Mouse (Mus musculus): ENCODE results near the gene Lypd6. TPM values are rescaled to one million over a fixed set of nuclear protein-coding genes. Genes with fewer than 3 reads are reported as not detected.

The Lypd6 gene
- polyA plus RNA-seq, 1 experiment from 2014 or later = 9.2 TPM

DNA sequence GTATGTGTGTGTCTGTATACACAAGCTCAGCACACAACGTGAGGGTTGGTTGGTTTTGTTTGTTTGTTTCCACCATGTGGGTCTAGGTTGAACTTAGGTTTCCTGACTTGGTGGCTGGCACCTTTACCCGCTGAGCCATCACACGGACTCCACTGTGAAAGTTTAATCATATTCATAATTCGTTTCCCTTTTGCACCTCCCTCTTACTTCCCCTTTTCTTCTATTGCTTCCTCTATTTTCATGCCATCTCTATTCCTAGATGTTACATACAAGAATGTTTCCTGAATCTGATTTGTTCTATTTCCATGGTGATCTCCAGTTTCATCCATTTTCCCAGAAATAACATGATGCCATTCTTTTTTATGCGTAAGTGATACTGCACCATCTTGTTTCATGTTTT is 46.2 kb downstream of the Lypd6 start:
- H3K4me1 ChIP-seq = peaks cover 8% of the 10 kb centered on the region; the same call in 1 of the 2 replicates
- no peaks in the 10 kb centered on the region for H3K27me3 ChIP-seq (replicated peaks)
- H3K4me2 ChIP-seq = no peak overlapping the region
- no peak overlapping the region for H3K4me3 ChIP-seq
- no peak for ATAC-seq (replicated peaks)
- WGBS = 89% methylated on average over 5 of the region's 5 CpGs
- H3K36me3 ChIP-seq (replicated peaks) = no peaks in the 10 kb centered on the region
- H3K9me3 ChIP-seq = no peaks in the 10 kb centered on the region
- no peak overlapping the region for H3K9ac ChIP-seq
- H3K27ac ChIP-seq = no peak overlapping the region

DNA sequence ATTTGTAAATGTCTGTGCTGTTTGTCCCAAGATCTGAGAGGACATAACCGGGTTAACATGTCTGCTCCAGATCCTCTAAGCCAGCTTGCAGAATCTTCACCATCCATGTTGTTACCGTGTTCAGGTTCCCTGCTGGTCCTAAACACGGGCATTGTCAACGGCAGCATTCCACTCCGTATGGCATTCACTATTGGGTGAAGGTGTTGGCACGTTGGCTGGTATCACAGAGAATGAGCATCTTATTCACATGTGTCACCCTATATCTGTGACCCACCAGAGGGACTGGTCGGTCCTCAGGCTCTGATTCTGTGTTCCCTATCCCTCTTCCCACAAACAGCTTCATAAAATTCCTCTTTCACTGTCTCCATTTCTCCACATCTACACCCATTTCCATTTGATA is 52.9 kb downstream of the Lypd6 start:
- WGBS = 95% methylated on average over 7 of the region's 7 CpGs
- Histone ChIP-seq H3K9me3 (no peaks in the 10 kb centered on the region), H3K4me2 (no peak overlapping the region)

DNA sequence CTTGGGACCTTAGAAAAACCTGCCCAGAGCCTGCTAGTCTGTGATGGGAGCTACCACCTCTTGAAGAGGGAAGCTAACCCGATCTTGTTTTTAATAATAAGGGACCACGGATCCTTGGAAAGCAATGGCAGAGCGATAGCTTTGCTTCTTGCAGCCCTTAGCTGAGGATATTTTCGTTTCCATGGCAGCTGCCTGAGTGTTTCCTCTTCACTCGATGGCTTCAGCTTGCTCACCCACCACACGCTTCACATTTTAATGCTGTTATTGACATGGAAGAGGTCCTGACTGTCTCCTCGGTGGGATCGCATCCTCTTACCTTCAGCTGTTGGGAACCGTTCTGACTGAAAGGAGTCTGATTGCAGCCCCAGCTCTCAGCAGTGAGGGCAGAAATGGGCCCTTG is 54.6 kb downstream of the Lypd6 start:
- H3K36me3 ChIP-seq (replicated peaks) = no peaks in the 10 kb centered on the region
- H3K4me3 ChIP-seq = no peak overlapping the region
- H3K27ac ChIP-seq = no peak overlapping the region
- no peaks in the 10 kb centered on the region for H3K27me3 ChIP-seq (replicated peaks)
- ATAC-seq (replicated peaks) = peak; percentile 24; the same call in 1 of the 2 replicates
- no peak overlapping the region for H3K9ac ChIP-seq
- no peaks in the 10 kb centered on the region for H3K4me1 ChIP-seq
- H3K9me3 ChIP-seq = no peaks in the 10 kb centered on the region
- no peak overlapping the region for H3K4me2 ChIP-seq
- WGBS = 74% methylated on average over 9 of the region's 9 CpGs

More for the DNA sequence above, 52.9 kb downstream of the Lypd6 start:
- H3K9ac ChIP-seq = no peak overlapping the region
- H3K4me1 ChIP-seq = no peaks in the 10 kb centered on the region
- H3K27me3 ChIP-seq (replicated peaks) = no peaks in the 10 kb centered on the region
- no peak overlapping the region for H3K27ac ChIP-seq
- no peak for ATAC-seq (replicated peaks)
- no peaks in the 10 kb centered on the region for H3K36me3 ChIP-seq (replicated peaks)
- no peak overlapping the region for H3K4me3 ChIP-seq

DNA sequence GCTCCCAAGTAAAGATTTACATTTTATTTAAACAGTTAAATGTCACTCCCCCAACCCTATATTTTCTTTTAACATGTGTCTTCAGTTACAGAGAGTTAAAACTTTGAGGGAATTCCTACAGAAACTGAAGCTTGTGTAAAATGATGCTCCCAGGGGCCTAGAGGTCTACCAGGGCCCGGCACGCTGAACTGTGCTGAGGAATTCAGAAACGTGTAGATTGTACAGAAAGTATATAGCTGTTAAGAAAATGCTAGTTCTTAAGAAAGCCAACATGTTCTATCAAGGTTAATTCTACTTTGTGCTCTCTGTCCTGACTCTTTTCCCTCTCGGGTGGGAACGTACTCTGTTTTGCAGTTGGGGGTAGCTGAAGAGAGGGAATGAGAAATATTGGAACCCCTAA is 57.1 kb downstream of the Lypd6 start:
- H3K4me3 ChIP-seq = no peak overlapping the region
- no peaks in the 10 kb centered on the region for H3K9me3 ChIP-seq
- H3K27me3 ChIP-seq (replicated peaks) = no peaks in the 10 kb centered on the region
- no peaks in the 10 kb centered on the region for H3K36me3 ChIP-seq (replicated peaks)
- peaks cover 4% of the 10 kb centered on the region for H3K4me1 ChIP-seq
- WGBS = 90% methylated on average over 5 of the region's 5 CpGs
- no peak overlapping the region for H3K4me2 ChIP-seq
- H3K9ac ChIP-seq = no peak overlapping the region
- no peak overlapping the region for H3K27ac ChIP-seq
- ATAC-seq (replicated peaks) = no peak

GRCm38 (mm10) chr2:50127513-50128175 is 61.4 kb downstream of the Lypd6 start:
- peak; percentile 54 for ATAC-seq (replicated peaks)
- Histone ChIP-seq H3K4me3 (no peak overlapping the region), H3K4me1 (peaks cover 12% of the 10 kb centered on the region), H3K27ac (0 out of 2 replicates have a peak overlapping the region, but pooled peaks have one; percentile 22), H3K9ac (no peak overlapping the region), H3K9me3 (no peaks in the 10 kb centered on the region), H3K36me3 (replicated peaks) (no peaks in the 10 kb centered on the region), H3K4me2 (no peak overlapping the region), H3K27me3 (replicated peaks) (no peaks in the 10 kb centered on the region)
- WGBS = 70% methylated on average over 9 of the region's 9 CpGs

GRCm38 (mm10) chr2:50128322-50129277 is 62.4 kb downstream of the Lypd6 start:
- Histone ChIP-seq H3K4me2 (no peak overlapping the region), H3K27ac (peak overlapping the region; percentile 22; the same call in 1 of the 2 replicates), H3K4me3 (no peak overlapping the region), H3K4me1 (peaks cover 12% of the 10 kb centered on the region), H3K9ac (no peak overlapping the region), H3K36me3 (replicated peaks) (no peaks in the 10 kb centered on the region), H3K27me3 (replicated peaks) (no peaks in the 10 kb centered on the region), H3K9me3 (no peaks in the 10 kb centered on the region)
- WGBS = 43% methylated on average over 12 of the region's 12 CpGs
- peak; percentile 67 for ATAC-seq (replicated peaks)

- 90% methylated on average over 3 of the region's 3 CpGs for WGBS
- Histone ChIP-seq H3K4me1 (peaks cover 12% of the 10 kb centered on the region), H3K27ac (no peak overlapping the region), H3K4me3 (no peak overlapping the region), H3K36me3 (replicated peaks) (no peaks in the 10 kb centered on the region), H3K4me2 (no peak overlapping the region), H3K27me3 (replicated peaks) (no peaks in the 10 kb centered on the region), H3K9me3 (no peaks in the 10 kb centered on the region), H3K9ac (no peak overlapping the region)
- ATAC-seq (replicated peaks) = no peak
These were observed 64.4 kb downstream of the Lypd6 start for GRCm38 (mm10) chr2:50130674-50131073.

DNA sequence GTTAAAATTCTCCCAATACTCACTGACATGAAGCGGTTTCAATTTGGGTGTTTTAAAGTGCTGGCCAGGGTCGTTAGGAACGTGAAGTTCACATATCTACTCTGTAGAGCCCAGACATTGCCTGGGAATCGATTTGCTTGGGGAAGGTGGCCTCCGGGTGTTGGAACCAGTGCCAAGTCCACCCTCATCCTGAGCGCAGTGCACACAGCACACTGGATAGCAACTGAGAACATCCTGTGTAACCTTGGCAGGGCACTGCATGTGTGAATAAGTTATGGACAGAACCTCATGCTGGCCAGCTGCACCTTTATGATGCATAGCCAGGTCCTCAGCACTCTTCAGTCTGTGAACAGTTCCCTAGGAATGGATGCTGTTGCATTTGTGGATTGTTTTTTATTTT is 77.4 kb downstream of the Lypd6 start:
- Histone ChIP-seq H3K36me3 (replicated peaks) (no peaks in the 10 kb centered on the region), H3K27ac (0 out of 2 replicates have a peak overlapping the region, but pooled peaks have one; percentile 22), H3K9me3 (no peaks in the 10 kb centered on the region), H3K4me2 (no peak overlapping the region), H3K27me3 (replicated peaks) (no peaks in the 10 kb centered on the region), H3K4me1 (0 out of 2 replicates have a peak, but pooled peaks cover 10% of the 10 kb centered on the region), H3K4me3 (no peak overlapping the region), H3K9ac (no peak overlapping the region)
- WGBS = 56% methylated on average over 6 of the region's 6 CpGs
- ATAC-seq (replicated peaks) = no peak

- Histone ChIP-seq H3K9me3 (no peaks in the 10 kb centered on the region), H3K4me1 (0 out of 2 replicates have a peak, but pooled peaks cover 10% of the 10 kb centered on the region), H3K27ac (no peak overlapping the region), H3K36me3 (replicated peaks) (no peaks in the 10 kb centered on the region), H3K4me2 (no peak overlapping the region), H3K9ac (no peak overlapping the region), H3K4me3 (no peak overlapping the region), H3K27me3 (replicated peaks) (no peaks in the 10 kb centered on the region)
- ATAC-seq (replicated peaks) = no peak
- WGBS = 89% methylated on average over 9 of the region's 9 CpGs
These were observed 81.1 kb downstream of the Lypd6 start for GRCm38 (mm10) chr2:50147308-50147707.

GRCm38 (mm10) chr2:50149257-50150202 is 83.3 kb downstream of the Lypd6 start:
- Histone ChIP-seq H3K4me2 (no peak overlapping the region), H3K9me3 (no peaks in the 10 kb centered on the region), H3K4me3 (no peak overlapping the region), H3K4me1 (no peaks in the 10 kb centered on the region), H3K27me3 (replicated peaks) (no peaks in the 10 kb centered on the region), H3K27ac (no peak overlapping the region), H3K36me3 (replicated peaks) (no peaks in the 10 kb centered on the region), H3K9ac (no peak overlapping the region)
- 77% methylated on average over 6 of the region's 6 CpGs for WGBS
- ATAC-seq (replicated peaks) = no peak

DNA sequence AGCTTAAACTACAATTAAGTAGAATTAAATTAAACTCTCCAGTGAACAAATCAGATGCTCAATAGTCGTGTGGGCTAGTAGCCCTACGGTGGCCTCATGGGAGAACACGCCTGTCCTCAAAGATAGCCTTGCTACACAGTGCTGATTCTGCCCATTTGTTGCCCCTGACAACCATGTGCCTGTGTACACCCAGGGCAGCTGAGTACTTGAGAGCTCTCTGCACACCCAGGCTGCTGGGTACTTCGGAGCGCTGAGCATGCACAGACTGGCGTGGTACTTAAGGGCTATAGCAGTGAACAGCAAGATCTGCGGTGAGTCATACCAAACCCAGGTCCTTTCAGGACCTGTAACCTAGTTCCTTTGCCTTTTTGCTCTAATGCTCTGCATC is 84.0 kb downstream of the Lypd6 start:
- Histone ChIP-seq H3K27me3 (replicated peaks) (no peaks in the 10 kb centered on the region), H3K9me3 (no peaks in the 10 kb centered on the region), H3K4me3 (no peak overlapping the region), H3K36me3 (replicated peaks) (no peaks in the 10 kb centered on the region), H3K9ac (no peak overlapping the region), H3K4me1 (no peaks in the 10 kb centered on the region), H3K4me2 (no peak overlapping the region), H3K27ac (no peak overlapping the region)
- ATAC-seq (replicated peaks) = 0 out of 2 replicates have a peak, but pooled peaks have one; percentile 58
- WGBS = 78% methylated on average over 7 of the region's 7 CpGs

DNA sequence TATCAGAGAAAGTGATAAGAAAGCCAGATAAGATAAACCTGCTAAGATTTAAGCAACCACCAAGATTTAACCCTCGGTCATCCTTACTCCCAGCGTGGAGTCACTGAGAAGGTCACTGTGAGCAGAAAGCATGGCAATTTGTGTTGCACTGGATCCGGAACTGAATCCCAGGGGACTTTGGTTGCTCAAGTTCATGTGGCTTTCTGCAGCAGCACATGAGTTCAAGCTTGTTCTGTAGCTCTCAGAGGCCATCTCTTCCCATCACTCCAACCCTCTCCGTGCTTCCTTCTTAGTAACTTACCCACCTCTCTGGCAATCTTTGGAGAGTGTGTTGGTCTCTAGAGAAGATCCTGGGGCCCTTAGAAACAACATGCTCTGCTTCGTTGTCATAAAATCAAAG is 84.6 kb downstream of the Lypd6 start:
- no peak overlapping the region for H3K4me3 ChIP-seq
- H3K27ac ChIP-seq = no peak overlapping the region
- WGBS = 90% methylated on average over 5 of the region's 5 CpGs
- no peaks in the 10 kb centered on the region for H3K9me3 ChIP-seq
- H3K4me1 ChIP-seq = no peaks in the 10 kb centered on the region
- no peak for ATAC-seq (replicated peaks)
- H3K27me3 ChIP-seq (replicated peaks) = no peaks in the 10 kb centered on the region
- H3K36me3 ChIP-seq (replicated peaks) = no peaks in the 10 kb centered on the region
- no peak overlapping the region for H3K4me2 ChIP-seq
- H3K9ac ChIP-seq = no peak overlapping the region

All from midbrain, embryonic 15.5 days (tissue).